Mouse (Mus musculus): ENCODE measurements around the gene Sox11. TPM values are rescaled to one million over a fixed set of nuclear protein-coding genes. Genes with fewer than 3 reads are reported as not detected.

Gene Sox11
- polyA plus RNA-seq, 1 experiment, result not detected

GRCm38 (mm10) chr12:27312985-27313384, 29.4 kb downstream of the Sox11 start:
- H3K4me1 ChIP-seq (ENCODE audit: control insufficient read depth, insufficient read depth, low read length), result peaks cover 19% of the 10 kb centered on the region
- no peak overlapping the region for H3K27ac ChIP-seq (ENCODE audit: insufficient read depth, low read depth, low read length)
- WGBS, result 53% methylated on average over 8 of the region's 8 CpGs
- no peak overlapping the region for H3K4me3 ChIP-seq (ENCODE audit: insufficient read depth, low read depth, low read length)
- TF ChIP-seq POLR2A (IDR thresholded peaks at IDR 0.05; ENCODE audit: insufficient read depth, low read depth, low read length) (no peak), CTCF (IDR thresholded peaks at IDR 0.05; ENCODE audit: insufficient read depth, low read depth, low read length) (no peak)

GRCm38 (mm10) chr12:27311854-27312466, 30.4 kb downstream of the Sox11 start:
- peaks cover 19% of the 10 kb centered on the region for H3K4me1 ChIP-seq (ENCODE audit: control insufficient read depth, insufficient read depth, low read length)
- H3K27ac ChIP-seq (ENCODE audit: insufficient read depth, low read depth, low read length), result no peak overlapping the region
- WGBS, result 75% methylated on average over 9 of the region's 9 CpGs
- H3K4me3 ChIP-seq (ENCODE audit: insufficient read depth, low read depth, low read length), result no peak overlapping the region
- TF ChIP-seq POLR2A (IDR thresholded peaks at IDR 0.05; ENCODE audit: insufficient read depth, low read depth, low read length), result no peak
- TF ChIP-seq CTCF (IDR thresholded peaks at IDR 0.05; ENCODE audit: insufficient read depth, low read depth, low read length), result no peak

GRCm38 (mm10) chr12:27311316-27311832, 31.0 kb downstream of the Sox11 start:
- H3K4me3 ChIP-seq (ENCODE audit: insufficient read depth, low read depth, low read length), result no peak overlapping the region
- peaks cover 19% of the 10 kb centered on the region for H3K4me1 ChIP-seq (ENCODE audit: control insufficient read depth, insufficient read depth, low read length)
- TF ChIP-seq POLR2A (IDR thresholded peaks at IDR 0.05; ENCODE audit: insufficient read depth, low read depth, low read length) (no peak), CTCF (IDR thresholded peaks at IDR 0.05; ENCODE audit: insufficient read depth, low read depth, low read length) (no peak)
- no peak overlapping the region for H3K27ac ChIP-seq (ENCODE audit: insufficient read depth, low read depth, low read length)
- 48% methylated on average over 5 of the region's 5 CpGs for WGBS

GRCm38 (mm10) chr12:27310703-27311102, 31.7 kb downstream of the Sox11 start:
- Histone ChIP-seq H3K4me3 (ENCODE audit: insufficient read depth, low read depth, low read length) (no peak overlapping the region), H3K4me1 (ENCODE audit: control insufficient read depth, insufficient read depth, low read length) (peaks cover 19% of the 10 kb centered on the region), H3K27ac (ENCODE audit: insufficient read depth, low read depth, low read length) (no peak overlapping the region)
- WGBS, result 44% methylated on average over 13 of the region's 13 CpGs
- TF ChIP-seq POLR2A (IDR thresholded peaks at IDR 0.05; ENCODE audit: insufficient read depth, low read depth, low read length), result no peak
- TF ChIP-seq CTCF (IDR thresholded peaks at IDR 0.05; ENCODE audit: insufficient read depth, low read depth, low read length), result no peak

DNA sequence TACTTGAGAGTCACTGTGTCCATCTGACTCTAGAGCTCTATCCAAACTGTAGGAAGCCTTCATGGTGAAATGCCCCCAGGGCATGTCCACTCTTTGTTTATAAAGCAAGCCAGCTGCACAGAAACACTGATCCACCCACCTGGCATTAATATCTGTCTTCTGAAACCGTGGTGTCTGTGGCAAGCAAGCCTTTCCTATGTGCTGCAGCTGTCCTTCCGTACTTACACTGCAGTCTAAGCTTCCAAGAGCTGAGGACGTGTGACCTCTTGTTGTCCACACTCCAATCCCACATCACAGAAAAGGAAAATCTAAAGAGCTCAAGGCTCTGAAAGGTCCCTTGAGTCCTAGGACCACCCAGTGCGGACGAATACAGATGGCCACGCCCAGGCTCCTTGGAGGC, 32.4 kb downstream of the Sox11 start:
- no peak for TF ChIP-seq POLR2A (IDR thresholded peaks at IDR 0.05; ENCODE audit: insufficient read depth, low read depth, low read length)
- TF ChIP-seq CTCF (IDR thresholded peaks at IDR 0.05; ENCODE audit: insufficient read depth, low read depth, low read length), result no peak
- H3K27ac ChIP-seq (ENCODE audit: insufficient read depth, low read depth, low read length), result no peak overlapping the region
- no peak overlapping the region for H3K4me3 ChIP-seq (ENCODE audit: insufficient read depth, low read depth, low read length)
- H3K4me1 ChIP-seq (ENCODE audit: control insufficient read depth, insufficient read depth, low read length), result peaks cover 19% of the 10 kb centered on the region
- WGBS, result 91% methylated on average over 6 of the region's 6 CpGs

DNA sequence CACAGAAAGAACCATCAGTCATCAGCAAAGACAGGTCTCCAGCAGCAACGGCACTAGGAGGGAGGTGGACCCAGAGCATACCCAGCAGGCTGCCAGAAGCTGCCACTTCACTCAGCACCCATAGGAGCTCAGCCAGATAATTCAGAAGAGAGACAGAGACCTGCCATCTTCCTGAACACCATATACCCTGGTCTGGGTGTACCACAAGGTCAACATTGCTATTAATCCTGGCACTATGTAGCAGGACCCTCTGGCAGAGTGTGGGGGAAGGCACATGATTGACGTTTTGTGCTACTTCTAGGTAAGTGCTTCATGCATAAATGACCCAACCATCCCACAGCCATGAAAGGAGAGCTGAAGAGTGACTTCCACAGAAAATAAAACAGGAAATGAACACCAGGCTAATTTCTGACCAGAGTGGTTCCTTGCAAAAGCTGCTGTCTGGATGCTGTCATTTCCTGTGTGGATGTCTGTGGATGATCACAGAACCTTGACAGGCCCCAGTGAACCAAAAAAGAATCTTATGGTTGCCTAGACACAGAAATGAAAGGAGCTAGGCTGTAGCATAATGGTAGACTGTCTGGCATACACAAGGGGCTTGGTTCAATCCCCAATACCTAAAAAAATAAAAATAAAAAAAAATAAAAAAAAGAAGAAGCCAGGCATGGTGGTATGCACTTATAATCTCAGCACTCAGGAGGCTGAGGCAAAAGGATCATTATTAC, 37.5 kb downstream of the Sox11 start:
- 64% methylated on average over 2 of the region's 2 CpGs for WGBS
- H3K27ac ChIP-seq (ENCODE audit: insufficient read depth, low read depth, low read length), result no peak overlapping the region
- no peak overlapping the region for H3K4me3 ChIP-seq (ENCODE audit: insufficient read depth, low read depth, low read length)
- TF ChIP-seq CTCF (IDR thresholded peaks at IDR 0.05; ENCODE audit: insufficient read depth, low read depth, low read length), result no peak
- TF ChIP-seq POLR2A (IDR thresholded peaks at IDR 0.05; ENCODE audit: insufficient read depth, low read depth, low read length), result no peak
- H3K4me1 ChIP-seq (ENCODE audit: control insufficient read depth, insufficient read depth, low read length), result no peaks in the 10 kb centered on the region

DNA sequence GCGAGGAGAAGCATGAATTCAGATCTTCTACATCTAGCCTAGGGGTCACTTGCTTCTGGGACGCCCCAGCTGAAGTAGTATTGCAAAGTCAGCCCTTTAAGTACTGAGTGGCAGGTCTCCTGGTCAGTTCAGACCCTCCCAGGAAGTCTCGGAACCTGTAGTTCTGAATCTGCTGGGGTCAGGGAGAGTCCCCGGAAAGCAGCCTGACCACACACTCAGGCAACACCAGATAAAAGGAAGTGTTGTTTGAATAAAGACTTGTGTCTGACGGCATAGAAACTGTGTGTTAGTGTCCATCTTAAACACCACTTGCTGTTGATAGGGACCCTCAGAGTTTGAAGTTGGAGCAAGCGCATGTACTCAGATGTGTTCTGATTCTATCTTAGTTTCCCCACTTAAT, 39.2 kb downstream of the Sox11 start:
- Histone ChIP-seq H3K27ac (ENCODE audit: insufficient read depth, low read depth, low read length) (no peak overlapping the region), H3K4me3 (ENCODE audit: insufficient read depth, low read depth, low read length) (no peak overlapping the region), H3K4me1 (ENCODE audit: control insufficient read depth, insufficient read depth, low read length) (no peaks in the 10 kb centered on the region)
- TF ChIP-seq POLR2A (IDR thresholded peaks at IDR 0.05; ENCODE audit: insufficient read depth, low read depth, low read length) (no peak), CTCF (IDR thresholded peaks at IDR 0.05; ENCODE audit: insufficient read depth, low read depth, low read length) (no peak)
- 88% methylated on average over 6 of the region's 6 CpGs for WGBS

DNA sequence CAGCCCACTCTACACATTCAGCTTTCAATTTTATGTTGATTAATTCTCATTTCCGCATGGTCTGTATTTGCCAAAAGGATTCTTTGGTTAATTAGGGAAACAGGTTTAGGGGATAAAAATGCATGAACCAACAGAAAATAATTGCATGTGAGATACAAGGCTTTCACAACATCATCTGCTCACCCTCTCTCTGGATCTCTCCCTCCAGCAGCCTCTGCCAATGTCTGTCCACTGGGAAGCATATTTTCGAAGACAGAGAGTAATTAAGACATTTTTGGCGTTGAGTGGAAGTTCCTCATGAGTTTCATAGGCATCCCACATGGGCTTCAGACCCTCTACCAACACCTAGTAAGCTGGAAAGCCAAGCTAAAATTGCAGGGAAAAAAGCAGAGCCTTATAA, 43.7 kb downstream of the Sox11 start:
- Histone ChIP-seq H3K27ac (ENCODE audit: insufficient read depth, low read depth, low read length) (no peak overlapping the region), H3K4me1 (ENCODE audit: control insufficient read depth, insufficient read depth, low read length) (no peaks in the 10 kb centered on the region), H3K4me3 (ENCODE audit: insufficient read depth, low read depth, low read length) (no peak overlapping the region)
- TF ChIP-seq POLR2A (IDR thresholded peaks at IDR 0.05; ENCODE audit: insufficient read depth, low read depth, low read length) (no peak), CTCF (IDR thresholded peaks at IDR 0.05; ENCODE audit: insufficient read depth, low read depth, low read length) (no peak)
- WGBS, result 88% methylated on average over 3 of the region's 3 CpGs

- TF ChIP-seq POLR2A (IDR thresholded peaks at IDR 0.05; ENCODE audit: insufficient read depth, low read depth, low read length) (no peak), CTCF (IDR thresholded peaks at IDR 0.05; ENCODE audit: insufficient read depth, low read depth, low read length) (no peak)
- H3K27ac ChIP-seq (ENCODE audit: insufficient read depth, low read depth, low read length), result no peak overlapping the region
These were observed 48.2 kb downstream of the Sox11 start for GRCm38 (mm10) chr12:27294191-27294590.

More at GRCm38 (mm10) chr12:27294191-27294590, 48.2 kb downstream of the Sox11 start:
- 72% methylated on average over 1 of the region's 1 CpGs for WGBS
- Histone ChIP-seq H3K4me1 (ENCODE audit: control insufficient read depth, insufficient read depth, low read length) (no peaks in the 10 kb centered on the region), H3K4me3 (ENCODE audit: insufficient read depth, low read depth, low read length) (no peak overlapping the region)

All from olfactory bulb, adult 2 months (tissue).